Comparison of ENCODE assay signal across 26 mouse cellular contexts in the genomic region with DNA sequence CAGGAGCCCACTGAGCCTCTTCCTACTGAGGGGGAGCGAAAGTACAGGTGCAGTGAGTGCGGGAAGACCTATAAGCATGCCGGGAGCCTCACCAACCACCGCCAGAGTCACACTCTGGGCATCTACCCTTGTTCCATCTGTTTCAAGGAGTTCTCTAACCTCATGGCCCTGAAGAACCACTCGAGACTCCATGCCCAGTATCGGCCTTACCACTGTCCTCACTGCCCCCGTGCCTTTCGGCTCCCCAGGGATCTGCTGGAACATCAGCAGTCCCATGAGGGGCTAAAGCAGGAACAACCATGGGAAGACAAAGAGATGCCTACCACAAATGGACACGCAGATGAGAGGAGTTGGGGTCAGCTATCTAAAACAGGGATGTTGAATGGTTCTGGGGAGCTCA. TPM values are rescaled to one million over a fixed set of nuclear protein-coding genes. Genes with fewer than 3 reads are reported as not detected.
DNase-seq lines count a peak whose midpoint lies in the region; TF ChIP-seq lines count a peak whose summit lies in the region.
"Had no signal": no experiment of that assay in that cellular context is flagged by ENCODE, and none has a peak within 500 bp of the region (broad histone marks: within the 10 kb centered on the region; RNA-seq: fewer than 3 reads in every experiment).

No protein-coding gene starts in this region.

- no peaks in the 10 kb centered on the region for H3K9me3 ChIP-seq in limb, embryonic 10.5 days (replicated peaks)
- H3K9me3 ChIP-seq: forebrain, embryonic 12.5 days had no signal

- peaks cover 6% of the 10 kb centered on the region for H3K4me1 ChIP-seq in testis, adult 2 months (ENCODE audit: control insufficient read depth, insufficient read depth, low read length)
- H3K4me1 ChIP-seq in limb, embryonic 10.5 days, result peaks cover 20% of the 10 kb centered on the region

- DNase-seq in cerebellum, adult 9-11 months, result peak; percentile 28
- DNase-seq in cerebellum, adult 11-12 months, result no peak
- peak; percentile 92 for DNase-seq in heart, adult 11 months
- DNase-seq in heart, adult 9 months (ENCODE audit: low spot score in 2 of 2), result no peak
- no peak for DNase-seq in testis, postnatal 10 days (ENCODE audit: low spot score)
- no peak for DNase-seq in limb, embryonic 10.5 days (ENCODE audit: low spot score)
- DNase-seq: adrenal gland, adult 8-10 months; adrenal gland, postnatal 14 days; adrenal gland, postnatal 36 days; B cell, adult 2 months; cerebellum, adult 18-20 months; cerebellum, adult 8-10 months; cerebellum, postnatal 10 days; cerebellum, postnatal 25 days; forebrain, postnatal 0 days had no signal

- H3K27me3 ChIP-seq in testis, adult 2 months (ENCODE audit: control insufficient read depth, insufficient read depth, low read length), result no peaks in the 10 kb centered on the region
- H3K27me3 ChIP-seq in limb, embryonic 10.5 days (ENCODE audit: low read depth, poor library complexity, severe bottlenecking), result no peaks in the 10 kb centered on the region
- H3K27me3 ChIP-seq: CH12.LX; forebrain, embryonic 12.5 days; Patski had no signal

- 0 out of 2 replicates have a peak, but pooled peaks have one; percentile 8 for TF ChIP-seq POLR2A in testis, adult 2 months (IDR thresholded peaks at IDR 0.05; ENCODE audit: control insufficient read depth, low read depth, low read length)

- 96% methylated on average over 9 of the region's 9 CpGs for WGBS in limb, embryonic 10.5 days

- H3K36me3 ChIP-seq in testis, adult 2 months (ENCODE audit: control insufficient read depth, insufficient read depth, low read length), result peaks cover 10% of the 10 kb centered on the region
- peaks cover 69% of the 10 kb centered on the region for H3K36me3 ChIP-seq in limb, embryonic 10.5 days

- TF ChIP-seq CTCF in testis, adult 2 months (IDR thresholded peaks at IDR 0.05; ENCODE audit: control insufficient read depth, insufficient read depth, insufficient replicate concordance, low read depth, low read length), result no peak

- H3K27ac ChIP-seq in testis, adult 2 months (ENCODE audit: control insufficient read depth, insufficient read depth, low read depth, low read length), result no peak overlapping the region
- H3K27ac ChIP-seq in limb, embryonic 10.5 days, result no peak overlapping the region
- H3K27ac ChIP-seq: forebrain, embryonic 12.5 days had no signal

- H3K4me3 ChIP-seq in testis, adult 2 months (ENCODE audit: control insufficient read depth, low read depth, low read length), result no peak overlapping the region
- H3K4me3 ChIP-seq in limb, embryonic 10.5 days, result no peak overlapping the region
- H3K4me3 ChIP-seq: forebrain, embryonic 12.5 days had no signal

RNA-seq across cellular contexts. Expression of a gene that starts 2.7 kb away (rescaled TPM):
- 3.2 TPM in 2 replicates for polyA plus RNA-seq in testis, adult 2 months (2012; rRNA removed)
- 47.9 and 48.0 TPM in 2 replicates for polyA plus RNA-seq in limb, embryonic 10.5 days (2016; fragmentation: Nextera tagmentation; extraction: Ambion mirVana)

RNA-seq across cellular contexts. Expression of a gene that starts 3.3 kb away (rescaled TPM):
- 57.9 and 60.3 TPM in 2 replicates for polyA plus RNA-seq in testis, adult 2 months (2012; rRNA removed)
- polyA plus RNA-seq in limb, embryonic 10.5 days (2016; fragmentation: Nextera tagmentation; extraction: Ambion mirVana), result 20.0 and 20.3 TPM in 2 replicates

RNA-seq across cellular contexts. Expression of a gene that starts 11.5 kb away (rescaled TPM):
- polyA plus RNA-seq in testis, adult 2 months (2012; rRNA removed), result 0.76 and 0.88 TPM in 2 replicates
- 0.50 and 0.75 TPM in 2 replicates for polyA plus RNA-seq in limb, embryonic 10.5 days (2016; fragmentation: Nextera tagmentation; extraction: Ambion mirVana)

RNA-seq across cellular contexts. Expression of a gene that starts 16.0 kb away (rescaled TPM):
- polyA plus RNA-seq in testis, adult 2 months (2012; rRNA removed), result not detected in 2 replicates
- not detected in 2 replicates for polyA plus RNA-seq in limb, embryonic 10.5 days (2016; fragmentation: Nextera tagmentation; extraction: Ambion mirVana)
- polyA plus RNA-seq: activated CD4-positive, CD25-positive, alpha-beta regulatory T cell, adult 4 months; CD4-positive, CD25-positive, alpha-beta regulatory T cell, adult 4 months; cortical plate, adult 2 months; embryonic facial prominence, embryonic 11.5 days; embryonic facial prominence, embryonic 14.5 days; forebrain, embryonic 12.5 days; forebrain, embryonic 14.5 days; forebrain, postnatal 0 days; G1E; Patski had no signal

RNA-seq across cellular contexts. Expression of a gene that starts 16.1 kb away (rescaled TPM):
- polyA plus RNA-seq in testis, adult 2 months (2012; rRNA removed), result 29.3 and 39.0 TPM in 2 replicates
- 48.3 and 51.8 TPM in 2 replicates for polyA plus RNA-seq in limb, embryonic 10.5 days (2016; fragmentation: Nextera tagmentation; extraction: Ambion mirVana)

Comparison
In these comparisons a context has a peak if more than half of its experiments do, and no peak if none do; other contexts are left out.
1. DNase-seq: peak in cerebellum, adult 9-11 months (single experiment) and heart, adult 11 months (single experiment); none in cerebellum, adult 11-12 months (single experiment), heart, adult 9 months (0 of 2), testis, postnatal 10 days (single experiment) and limb, embryonic 10.5 days (single experiment).
2. RNA of a gene that starts 2.7 kb away (polyA plus RNA-seq): 47.9 to 48.0 TPM in limb, embryonic 10.5 days; 3.2 TPM in testis, adult 2 months; every median in the first group is over 10 times any median in the second.